8 mouse cellular contexts compared by ENCODE assay signal in genomic region chr1:134092852-134093770, GRCm38 (mm10). TPM values are rescaled to one million over a fixed set of nuclear protein-coding genes. Genes with fewer than 3 reads are reported as not detected.
A peak's percentile ranks its signal among the peaks of the same experiment; 100 is the strongest.
DNase-seq lines count a peak whose midpoint lies in the region; ATAC-seq and TF ChIP-seq lines count a peak whose summit lies in the region.

No protein-coding gene starts in this region.

- no peaks in the 10 kb centered on the region for H3K9me3 ChIP-seq in heart, embryonic 12.5 days (replicated peaks)
- H3K9me3 ChIP-seq in kidney, postnatal 0 days (replicated peaks; ENCODE audit: low read length), result no peaks in the 10 kb centered on the region
- no peaks in the 10 kb centered on the region for H3K9me3 ChIP-seq in liver, embryonic 11.5 days (ENCODE audit: control insufficient read depth, low read length)

- peaks cover 47% of the 10 kb centered on the region for H3K4me1 ChIP-seq in heart, embryonic 12.5 days (replicated peaks)
- peaks cover 44% of the 10 kb centered on the region for H3K4me1 ChIP-seq in kidney, postnatal 0 days (replicated peaks; ENCODE audit: insufficient read depth, low read length)
- H3K4me1 ChIP-seq in liver, embryonic 11.5 days (replicated peaks; ENCODE audit: control insufficient read depth, insufficient read depth, low read length), result peaks cover 40% of the 10 kb centered on the region

- H3K36me3 ChIP-seq in C2C12 (ENCODE audit: control insufficient read depth, insufficient read depth) (no peaks in the 10 kb centered on the region), myocyte (ENCODE audit: control insufficient read depth, insufficient read depth) (no peaks in the 10 kb centered on the region)
- H3K36me3 ChIP-seq in heart, embryonic 12.5 days, result no peaks in the 10 kb centered on the region
- no peaks in the 10 kb centered on the region for H3K36me3 ChIP-seq in kidney, postnatal 0 days (ENCODE audit: insufficient read depth, low read length)
- H3K36me3 ChIP-seq in liver, embryonic 11.5 days (ENCODE audit: control insufficient read depth, insufficient read depth, low read length), result no peaks in the 10 kb centered on the region

- peak overlapping the region; percentile 50 for H3ac ChIP-seq in C2C12 (ENCODE audit: control insufficient read depth, insufficient read length, low read depth)
- no peak overlapping the region for H3ac ChIP-seq in myocyte (ENCODE audit: control insufficient read depth, insufficient read length)

- TF ChIP-seq CTCF in C2C12 (IDR thresholded peaks at IDR 0.05; ENCODE audit: control insufficient read depth, insufficient read depth, insufficient read length), result no peak
- no peak for TF ChIP-seq CTCF in kidney, postnatal 0 days (IDR thresholded peaks at IDR 0.05; ENCODE audit: low read depth)

- no peaks in the 10 kb centered on the region for H3K27me3 ChIP-seq in C2C12 (ENCODE audit: control insufficient read depth, insufficient read depth, insufficient read length)
- H3K27me3 ChIP-seq in heart, embryonic 12.5 days (replicated peaks), result no peaks in the 10 kb centered on the region
- H3K27me3 ChIP-seq in kidney, postnatal 0 days (ENCODE audit: insufficient read depth, low read length), result no peaks in the 10 kb centered on the region
- peaks cover 2% of the 10 kb centered on the region; the same call in 1 of the 2 replicates for H3K27me3 ChIP-seq in liver, embryonic 11.5 days (replicated peaks; ENCODE audit: control insufficient read depth, insufficient read depth, low read length)
- no peaks in the 10 kb centered on the region for H3K27me3 ChIP-seq in myocyte (ENCODE audit: control insufficient read depth, insufficient read depth, insufficient read length)

- peak overlapping the region; percentile 76 for H3K4me2 ChIP-seq in heart, embryonic 12.5 days
- H3K4me2 ChIP-seq in kidney, postnatal 0 days (ENCODE audit: low read length), result peak overlapping the region; percentile 84
- H3K4me2 ChIP-seq in liver, embryonic 11.5 days, result peak overlapping the region; percentile 88
- peak overlapping the region; percentile 99 for H3K4me2 ChIP-seq in myocyte (ENCODE audit: low read depth)

- WGBS in heart, embryonic 12.5 days, result 2% methylated on average over 43 of the region's 43 CpGs
- WGBS in kidney, postnatal 0 days, result 2% methylated on average over 43 of the region's 43 CpGs
- 2% methylated on average over 42 of the region's 43 CpGs for WGBS in liver, embryonic 11.5 days

- peak; percentile 96 for DNase-seq in brain, adult 2 months (ENCODE audit: low read depth, low spot score)
- peak; percentile 97 for DNase-seq in kidney, postnatal 0 days (ENCODE audit: low spot score)
- DNase-seq in liver, embryonic 11.5 days (ENCODE audit: low spot score), result peak; percentile 90
- peak; percentile 92 to 95 for DNase-seq in spleen, postnatal 4 days (ENCODE audit: low spot score in 2 of 2)

- H3K79me2 ChIP-seq in C2C12 (ENCODE audit: control insufficient read depth, insufficient read depth) (no peaks in the 10 kb centered on the region), myocyte (ENCODE audit: control insufficient read depth, insufficient read depth) (no peaks in the 10 kb centered on the region)

- TF ChIP-seq POLR2A in myocyte (IDR thresholded peaks at IDR 0.05; ENCODE audit: insufficient read length, low read depth), result peak; percentile 61

- H3K9ac ChIP-seq in heart, embryonic 12.5 days, result peak overlapping the region; percentile 75
- peak overlapping the region; percentile 63 for H3K9ac ChIP-seq in kidney, postnatal 0 days (ENCODE audit: low read depth, low read length)
- H3K9ac ChIP-seq in liver, embryonic 11.5 days (ENCODE audit: low read depth, low read length), result peak overlapping the region; percentile 67

- peak overlapping the region; percentile 95 for H3K27ac ChIP-seq in heart, embryonic 12.5 days (ENCODE audit: poor library complexity, severe bottlenecking)
- peak overlapping the region; percentile 89 for H3K27ac ChIP-seq in kidney, postnatal 0 days
- peak overlapping the region; percentile 82 for H3K27ac ChIP-seq in liver, embryonic 11.5 days (ENCODE audit: low read depth, low read length)

- H3K79me3 ChIP-seq in C2C12 (ENCODE audit: low read depth), result no peaks in the 10 kb centered on the region

- peak; percentile 82 for ATAC-seq in erythroblast, adult 5-6 weeks (replicated peaks; ENCODE audit: low FRiP score, poor library complexity, severe bottlenecking)
- peak; percentile 97 for ATAC-seq in heart, embryonic 12.5 days (ENCODE audit: insufficient number of reproducible peaks, low FRiP score)
- ATAC-seq in kidney, postnatal 0 days (replicated peaks; ENCODE audit: low FRiP score, low read depth), result peak; percentile 94
- ATAC-seq in liver, embryonic 11.5 days (replicated peaks; ENCODE audit: low FRiP score), result peak; percentile 95

- H3K4me3 ChIP-seq in C2C12 (ENCODE audit: insufficient read depth, poor library complexity, severe bottlenecking) (peak overlapping the region; percentile 6), myocyte (peak overlapping the region; percentile 14)
- H3K4me3 ChIP-seq in heart, embryonic 12.5 days, result peak overlapping the region; percentile 43
- peak overlapping the region; percentile 36 for H3K4me3 ChIP-seq in kidney, postnatal 0 days (replicated peaks; ENCODE audit: low read depth, low read length)
- peak overlapping the region; percentile 53 for H3K4me3 ChIP-seq in liver, embryonic 11.5 days (ENCODE audit: low read depth, low read length)

TF ChIP-seq in C2C12, 6 proteins besides CTCF, POLR2A, EP300 and RAD21:
- no peak for TF ChIP-seq MYOG (IDR thresholded peaks at IDR 0.05; ENCODE audit: control insufficient read depth, extremely low read depth, insufficient read length)
- no peak for TF ChIP-seq CEBPB (IDR thresholded peaks at IDR 0.05; ENCODE audit: low read depth)
- TF ChIP-seq MAX (IDR thresholded peaks at IDR 0.05), result no peak
- TF ChIP-seq MYOD1 (IDR thresholded peaks at IDR 0.05; ENCODE audit: control insufficient read depth, insufficient read length, low read depth), result no peak
- no peak for TF ChIP-seq FOSL1 (IDR thresholded peaks at IDR 0.05; ENCODE audit: insufficient read depth, low read length, poor library complexity, severe bottlenecking)
- no peak for TF ChIP-seq USF1 (IDR thresholded peaks at IDR 0.05; ENCODE audit: low read depth)

TF ChIP-seq in myocyte, 11 proteins besides CTCF, POLR2A, EP300 and RAD21:
- TF ChIP-seq E2F4 (IDR thresholded peaks at IDR 0.05; ENCODE audit: insufficient read depth) (no peak), SRF (IDR thresholded peaks at IDR 0.05; ENCODE audit: control insufficient read depth, insufficient read length, low read depth) (peak; percentile 100), POLR2AphosphoS2 (IDR thresholded peaks at IDR 0.05; ENCODE audit: insufficient read length, low read depth) (peak; percentile 53), MYOD1 (IDR thresholded peaks at IDR 0.05; ENCODE audit: control insufficient read depth in 1 of 3, insufficient read length in 2 of 3, low read depth in 2 of 3) (peak in 2 of 3 experiments; percentile 10 to 49), TCF3 (IDR thresholded peaks at IDR 0.05; ENCODE audit: insufficient read length, low read depth) (no peak), MYOG (IDR thresholded peaks at IDR 0.05; ENCODE audit: control insufficient read depth in 1 of 3, insufficient read depth in 1 of 3, insufficient read length in 2 of 3, low read depth in 2 of 3) (peak in 1 of 3 experiments; percentile 15)

RNA-seq across cellular contexts. Expression of gene Btg2, which starts 14.2 kb away (rescaled TPM):
- polyA plus RNA-seq in C2C12 (2012; fragmentation: generic; extraction: Trizol) (10.2 TPM), myocyte (2012; fragmentation: generic; extraction: Trizol) (13.8 TPM)
- 173 and 183 TPM in 2 replicates for total RNA-seq in erythroblast, adult 5-6 weeks (2015; ENCODE audit: low replicate concordance)
- total RNA-seq in erythroblast, adult 5-6 weeks (2017; ENCODE audit: low replicate concordance), result 354 and 411 TPM in 2 replicates
- polyA plus RNA-seq in heart, embryonic 12.5 days (2016; fragmentation: Nextera tagmentation; extraction: Ambion mirVana), result 37.8 and 40.4 TPM in 2 replicates
- 37.5 and 39.2 TPM in 2 replicates for polyA plus RNA-seq in kidney, postnatal 0 days (2015; fragmentation: Nextera tagmentation; extraction: Ambion mirVana)
- 38.6 and 39.9 TPM in 2 replicates for polyA plus RNA-seq in liver, embryonic 11.5 days (2014; fragmentation: Nextera tagmentation; extraction: Ambion mirVana)

RNA-seq across cellular contexts. Expression of gene Chit1, which starts 17.9 kb away (rescaled TPM):
- polyA plus RNA-seq in C2C12 (2012; fragmentation: generic; extraction: Trizol), result 0.02 TPM
- 1.3 and 2.9 TPM in 2 replicates for total RNA-seq in erythroblast, adult 5-6 weeks (2015; ENCODE audit: low replicate concordance)
- total RNA-seq in erythroblast, adult 5-6 weeks (2017; ENCODE audit: low replicate concordance), result 0.28 TPM in 1 of 2 replicates, not detected in the other
- polyA plus RNA-seq in heart, embryonic 12.5 days (2016; fragmentation: Nextera tagmentation; extraction: Ambion mirVana), result 0.32 and 0.49 TPM in 2 replicates
- 0.41 and 0.58 TPM in 2 replicates for polyA plus RNA-seq in kidney, postnatal 0 days (2015; fragmentation: Nextera tagmentation; extraction: Ambion mirVana)
- polyA plus RNA-seq in liver, embryonic 11.5 days (2014; fragmentation: Nextera tagmentation; extraction: Ambion mirVana), result not detected in 2 replicates
- polyA plus RNA-seq in myocyte (2012; fragmentation: generic; extraction: Trizol), result 0.08 TPM

RNA-seq across cellular contexts. Expression of gene Fmod, which starts 56.1 kb away (rescaled TPM):
- polyA plus RNA-seq in C2C12 (2012; fragmentation: generic; extraction: Trizol) (0.53 TPM), myocyte (2012; fragmentation: generic; extraction: Trizol) (0.23 TPM)
- not detected in 2 replicates for total RNA-seq in erythroblast, adult 5-6 weeks (2015; ENCODE audit: low replicate concordance)
- total RNA-seq in erythroblast, adult 5-6 weeks (2017; ENCODE audit: low replicate concordance), result not detected in 2 replicates
- polyA plus RNA-seq in heart, embryonic 12.5 days (2016; fragmentation: Nextera tagmentation; extraction: Ambion mirVana), result 15.7 and 17.5 TPM in 2 replicates
- 7.8 and 9.4 TPM in 2 replicates for polyA plus RNA-seq in kidney, postnatal 0 days (2015; fragmentation: Nextera tagmentation; extraction: Ambion mirVana)
- polyA plus RNA-seq in liver, embryonic 11.5 days (2014; fragmentation: Nextera tagmentation; extraction: Ambion mirVana), result 2.7 and 3.9 TPM in 2 replicates

Comparison
In these comparisons a context has a peak if more than half of its experiments do, and no peak if none do; other contexts are left out.
1. Peak in every context shown above with its lines: DNase-seq, ATAC-seq, H3K4me3 ChIP-seq and H3K27ac ChIP-seq.